Mouse (Mus musculus) cortical plate, adult 2 months (tissue): ENCODE measurements around the gene Crygd.

Experiments
- CTCF ChIP-seq: fragments of 200-500 bp; IDR thresholded peaks from 2 replicates; pipeline ENCODE4 v1.5.1; 2011; ENCODE audit warnings: mild to moderate bottlenecking, control low read depth, low read length; ENCODE audit not compliant: insufficient read depth; ENCODE audit errors: extremely low read depth
- POLR2A ChIP-seq: fragments of 200-500 bp; IDR thresholded peaks from 2 replicates; pipeline ENCODE4 v1.6.1; 2011; ENCODE audit warnings: mild to moderate bottlenecking, low read length, control low read depth; ENCODE audit not compliant: insufficient read depth; ENCODE audit errors: extremely low read depth

DNA sequence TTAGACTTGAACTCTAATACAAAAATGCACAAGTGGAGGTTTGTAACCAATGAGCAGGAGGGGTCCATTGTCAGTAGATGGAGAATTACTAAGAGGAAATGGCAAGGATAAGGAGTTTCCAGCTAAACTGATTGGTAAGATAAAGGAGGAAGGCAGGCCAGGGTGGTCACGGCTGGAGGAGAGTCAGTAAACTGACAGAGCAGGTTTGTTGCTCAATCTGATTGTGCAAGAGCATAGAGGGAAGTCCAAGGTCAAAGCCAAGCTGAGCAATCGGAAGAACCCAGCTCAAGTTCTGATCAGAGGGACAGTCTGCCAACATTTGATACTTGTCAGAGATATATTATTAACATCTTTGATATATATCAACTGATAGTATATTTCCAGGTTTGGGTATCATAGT is 27.1 kb upstream of the Crygd start:
- TF ChIP-seq CTCF, result no peak
- TF ChIP-seq POLR2A, result no peak
